Mouse (Mus musculus): ENCODE results near the gene Npr2. TPM values are rescaled to one million over a fixed set of nuclear protein-coding genes. Genes with fewer than 3 reads are reported as not detected.

Gene Npr2
- 0.28 and 0.32 TPM in 2 replicates for total RNA-seq (2023)

GRCm38 (mm10) chr4:43631046-43631955 lies at the start of gene Npr2:
Gene Npr2 (plus strand): TSS chr4:43631935.

GRCm38 (mm10) chr4:43584444-43585416 lies 47.0 kb upstream of the Npr2 start, which contains the start of gene Msmp:
Gene Msmp (minus strand): TSS chr4:43584494.

GRCm38 (mm10) chr4:43653161-43654015 lies 21.7 kb downstream of the Npr2 start, which contains the start of gene Spag8:
Gene Spag8 (minus strand): TSS chr4:43653594.

GRCm38 (mm10) chr4:43656339-43657109 lies 24.8 kb downstream of the Npr2 start, which contains the start of gene Hint2:
Gene Hint2 (minus strand): TSS chr4:43656466.

GRCm38 (mm10) chr4:43668782-43669427 lies 37.2 kb downstream of the Npr2 start, which contains the start of the genes Tmem8b and Fam221b:
Gene Tmem8b (plus strand): TSS chr4:43668971.
Gene Fam221b (minus strand): TSS chr4:43669145.

GRCm38 (mm10) chr4:43700707-43701106 lies 69.0 kb downstream of the Npr2 start, which contains the start of gene Olfr70:
Gene Olfr70 (minus strand): TSS chr4:43700807.

Other genes with a start within 250 kb of the Npr2 start
- 2.4 and 2.9 TPM in 2 replicates for gene Rusc2, start 250.0 kb upstream of the Npr2 start, total RNA-seq (2023)
- not detected in 2 replicates for gene Fam166b, start 202.8 kb upstream of the Npr2 start, total RNA-seq (2023)
- 3.5 and 7.4 TPM in 2 replicates for gene Tesk1, start 190.0 kb upstream of the Npr2 start, total RNA-seq (2023)
- gene Cd72, start 177.3 kb upstream of the Npr2 start, total RNA-seq (2023): 6.4 and 8.5 TPM in 2 replicates
- 1.00 TPM in 1 of 2 replicates, not detected in the other for gene Sit1, start 148.2 kb upstream of the Npr2 start, total RNA-seq (2023)
- gene Ccdc107, start 139.0 kb upstream of the Npr2 start, total RNA-seq (2023): 4.4 and 5.0 TPM in 2 replicates
- 23.8 and 36.8 TPM in 2 replicates for gene Arhgef39, start 132.2 kb upstream of the Npr2 start, total RNA-seq (2023)
- gene Car9, start 125.0 kb upstream of the Npr2 start, total RNA-seq (2023): 0.32 and 0.63 TPM in 2 replicates
- gene Tpm2, start 108.2 kb upstream of the Npr2 start, total RNA-seq (2023): not detected in 2 replicates
- 81.5 and 97.2 TPM in 2 replicates for gene Creb3, start 69.6 kb upstream of the Npr2 start, total RNA-seq (2023)
- 554 and 575 TPM in 2 replicates for gene Tln1, start 69.2 kb upstream of the Npr2 start, total RNA-seq (2023)
- gene Rgp1, start 53.2 kb upstream of the Npr2 start, total RNA-seq (2023): 45.8 TPM in 2 replicates
- gene Gba2, start 53.1 kb upstream of the Npr2 start, total RNA-seq (2023): 23.1 and 37.6 TPM in 2 replicates
- not detected in 2 replicates for gene Msmp, start 47.4 kb upstream of the Npr2 start, total RNA-seq (2023)
- gene Spag8, start 21.7 kb downstream of the Npr2 start, total RNA-seq (2023): not detected in 2 replicates
- gene Hint2, start 24.5 kb downstream of the Npr2 start, total RNA-seq (2023): 4.9 and 7.9 TPM in 2 replicates
- gene Tmem8b, start 37.0 kb downstream of the Npr2 start, total RNA-seq (2023): 0.28 and 0.93 TPM in 2 replicates
- not detected in 2 replicates for gene Fam221b, start 37.2 kb downstream of the Npr2 start, total RNA-seq (2023)
- gene Olfr70, start 68.9 kb downstream of the Npr2 start, total RNA-seq (2023): not detected in 2 replicates
- gene Olfr71, start 78.3 kb downstream of the Npr2 start, total RNA-seq (2023): not detected in 2 replicates
- gene Hrct1, start 95.3 kb downstream of the Npr2 start, total RNA-seq (2023): not detected in 2 replicates
- not detected in 2 replicates for gene Spaar, start 98.1 kb downstream of the Npr2 start, total RNA-seq (2023)
- not detected in 2 replicates for gene Olfr159, start 139.1 kb downstream of the Npr2 start, total RNA-seq (2023)
- gene Olfr156, start 192.0 kb downstream of the Npr2 start, total RNA-seq (2023): not detected in 2 replicates
- not detected in 2 replicates for gene Olfr157, start 208.3 kb downstream of the Npr2 start, total RNA-seq (2023)
- not detected in 2 replicates for gene Olfr155, start 219.6 kb downstream of the Npr2 start, total RNA-seq (2023)
- 16.5 and 17.8 TPM in 2 replicates for gene Reck, start 243.6 kb downstream of the Npr2 start, total RNA-seq (2023)

Data from neutrophil, adult 65 days (primary cell).